In the genomic region with DNA sequence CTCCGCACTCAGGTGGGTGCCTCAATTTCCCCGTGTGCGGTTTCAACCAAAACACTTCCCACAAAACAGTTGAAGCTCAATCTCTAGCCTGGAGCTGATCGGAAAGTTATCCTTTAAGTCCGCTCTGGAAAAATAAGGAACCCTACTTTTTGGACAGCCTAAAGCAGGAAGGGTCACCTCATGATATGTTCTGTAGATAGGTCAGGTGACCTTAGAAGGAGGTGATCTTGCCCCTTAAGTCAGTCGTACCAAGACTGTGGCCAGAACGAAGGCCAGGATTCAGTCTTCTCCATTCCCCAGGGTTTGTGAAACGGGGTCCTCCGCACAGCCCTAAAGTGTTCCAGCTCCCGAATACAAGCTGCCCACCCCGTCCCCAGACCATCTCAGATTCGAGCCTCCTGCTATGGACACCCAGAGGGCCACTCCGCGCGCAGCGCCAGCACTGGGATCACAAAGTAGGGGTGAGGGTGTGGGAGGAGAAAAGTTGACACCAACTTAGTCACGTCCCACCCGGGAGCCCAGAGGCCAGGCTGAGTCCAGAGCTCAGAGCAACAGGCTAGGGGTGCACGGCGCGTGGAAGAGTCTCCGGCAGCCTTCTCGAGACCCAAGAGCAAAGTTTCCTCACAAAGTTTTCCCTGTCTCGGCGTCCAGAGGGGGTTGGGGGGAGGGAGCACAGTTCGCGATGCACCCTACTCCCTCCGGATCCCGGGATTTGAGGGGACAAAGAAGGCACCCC, we compare ENCODE assay signal across 8 mouse cellular contexts. TPM values are rescaled to one million over a fixed set of nuclear protein-coding genes. Genes with fewer than 3 reads are reported as not detected.
DNase-seq lines count a peak whose midpoint lies in the region; ATAC-seq lines count a peak whose summit lies in the region.

No protein-coding gene starts in this region.

- ATAC-seq in neural tube, embryonic 11.5 days (ENCODE audit: insufficient read depth, low FRiP score, low TSS enrichment): peak; percentile 45
- 0 out of 2 replicates have a peak, but pooled peaks have one; percentile 58 for ATAC-seq in embryonic facial prominence, embryonic 12.5 days (ENCODE audit: insufficient number of reproducible peaks, insufficient read depth, low FRiP score, low TSS enrichment)
- ATAC-seq in heart, embryonic 14.5 days (ENCODE audit: insufficient number of reproducible peaks, insufficient read depth, low FRiP score, low read depth): peak; percentile 66

- H3K27ac ChIP-seq in neural tube, embryonic 11.5 days (ENCODE audit: low read depth, low read length): no peak overlapping the region
- peak overlapping the region; percentile 54 for H3K27ac ChIP-seq in embryonic facial prominence, embryonic 12.5 days
- H3K27ac ChIP-seq in heart, embryonic 14.5 days (replicated peaks in 1 of 2; ENCODE audit: control insufficient read depth in 1 of 2, insufficient read depth in 1 of 2, low read depth in 2 of 2, low read length in 2 of 2): peak overlapping the region; percentile 72 to 74
- peak overlapping the region; percentile 85 for H3K27ac ChIP-seq in midbrain, embryonic 10.5 days (replicated peaks)

- no peak for DNase-seq in neural tube, embryonic 11.5 days (ENCODE audit: low spot score)
- no peak for DNase-seq in neural tube, embryonic 10.5 days (ENCODE audit: extremely low spot score, low spot score)
- peak; percentile 58 for DNase-seq in kidney, postnatal 14 days
- DNase-seq in midbrain, embryonic 10.5 days (ENCODE audit: low spot score): no peak
- DNase-seq in layer of hippocampus, postnatal 36 days: no peak
- DNase-seq in c-Kit-positive CD71-positive TER-119-positive erythroid progenitor cells, embryonic 14.5 days (ENCODE audit: low spot score): no peak

- H3K4me1 ChIP-seq in neural tube, embryonic 11.5 days (ENCODE audit: control insufficient read depth, insufficient read depth, low read length): peaks cover 6% of the 10 kb centered on the region; the same call in 1 of the 2 replicates
- H3K4me1 ChIP-seq in embryonic facial prominence, embryonic 12.5 days: peaks cover 39% of the 10 kb centered on the region
- H3K4me1 ChIP-seq in heart, embryonic 14.5 days (ENCODE audit: control insufficient read depth in 2 of 2, insufficient read depth in 2 of 2, low read length in 2 of 2): peaks cover 16 to 48% of the 10 kb centered on the region in 2 experiments
- peaks cover 34% of the 10 kb centered on the region for H3K4me1 ChIP-seq in midbrain, embryonic 10.5 days

- peak overlapping the region; percentile 56 for H3K9ac ChIP-seq in neural tube, embryonic 11.5 days (ENCODE audit: low read length)
- H3K9ac ChIP-seq in embryonic facial prominence, embryonic 12.5 days: peak overlapping the region; percentile 78
- H3K9ac ChIP-seq in heart, embryonic 14.5 days (ENCODE audit: low read length): peak overlapping the region; percentile 87

- H3K9me3 ChIP-seq in neural tube, embryonic 11.5 days (ENCODE audit: control insufficient read depth, low read length): no peaks in the 10 kb centered on the region
- H3K9me3 ChIP-seq in embryonic facial prominence, embryonic 12.5 days: no peaks in the 10 kb centered on the region
- H3K9me3 ChIP-seq in heart, embryonic 14.5 days (ENCODE audit: control insufficient read depth, low read length): no peaks in the 10 kb centered on the region
- no peaks in the 10 kb centered on the region for H3K9me3 ChIP-seq in midbrain, embryonic 10.5 days (replicated peaks)

- peak overlapping the region; percentile 84 for H3K4me2 ChIP-seq in neural tube, embryonic 11.5 days (ENCODE audit: low read depth)
- peak overlapping the region; percentile 86 for H3K4me2 ChIP-seq in embryonic facial prominence, embryonic 12.5 days (replicated peaks)
- H3K4me2 ChIP-seq in heart, embryonic 14.5 days (ENCODE audit: low read length): peak overlapping the region; percentile 86

- H3K36me3 ChIP-seq in neural tube, embryonic 11.5 days (ENCODE audit: control insufficient read depth, insufficient read depth, low read length): no peaks in the 10 kb centered on the region
- no peaks in the 10 kb centered on the region for H3K36me3 ChIP-seq in embryonic facial prominence, embryonic 12.5 days
- H3K36me3 ChIP-seq in heart, embryonic 14.5 days (ENCODE audit: control insufficient read depth, insufficient read depth, low read length): no peaks in the 10 kb centered on the region
- H3K36me3 ChIP-seq in midbrain, embryonic 10.5 days: no peaks in the 10 kb centered on the region

- peak overlapping the region; percentile 47 for H3K4me3 ChIP-seq in neural tube, embryonic 11.5 days (ENCODE audit: low read depth, low read length)
- peak overlapping the region; percentile 62 for H3K4me3 ChIP-seq in embryonic facial prominence, embryonic 12.5 days
- peak overlapping the region; percentile 67 to 68 for H3K4me3 ChIP-seq in heart, embryonic 14.5 days (ENCODE audit: control insufficient read depth in 1 of 2, insufficient read depth in 1 of 2, low read depth in 1 of 2, low read length in 2 of 2)
- peak overlapping the region; percentile 71 for H3K4me3 ChIP-seq in midbrain, embryonic 10.5 days

- peaks cover 3% of the 10 kb centered on the region for H3K27me3 ChIP-seq in neural tube, embryonic 11.5 days (ENCODE audit: control insufficient read depth, insufficient read depth, low read length)
- H3K27me3 ChIP-seq in embryonic facial prominence, embryonic 12.5 days: peaks cover 5% of the 10 kb centered on the region; the same call in 1 of the 2 replicates
- no peaks in the 10 kb centered on the region for H3K27me3 ChIP-seq in heart, embryonic 14.5 days (ENCODE audit: control insufficient read depth, insufficient read depth, low read length)
- H3K27me3 ChIP-seq in midbrain, embryonic 10.5 days (ENCODE audit: low read depth, poor library complexity, severe bottlenecking): peaks cover 58% of the 10 kb centered on the region

- WGBS in neural tube, embryonic 11.5 days: 2% methylated on average over 29 of the region's 29 CpGs
- WGBS in embryonic facial prominence, embryonic 12.5 days: 3% methylated on average over 29 of the region's 29 CpGs
- 2% methylated on average over 29 of the region's 29 CpGs for WGBS in heart, embryonic 14.5 days
- 2% methylated on average over 29 of the region's 29 CpGs for WGBS in midbrain, embryonic 10.5 days

RNA-seq across cellular contexts. Expression of gene Sdc4, which starts 1.2 kb away (rescaled TPM):
- 11.0 and 11.5 TPM in 2 replicates for polyA plus RNA-seq in neural tube, embryonic 11.5 days (2014; fragmentation: Nextera tagmentation; extraction: Ambion mirVana)
- 42.6 and 44.4 TPM in 2 replicates for polyA plus RNA-seq in embryonic facial prominence, embryonic 12.5 days (2016; fragmentation: Nextera tagmentation; extraction: Ambion mirVana)
- polyA plus RNA-seq in heart, embryonic 14.5 days (2014; fragmentation: Nextera tagmentation; extraction: Ambion mirVana): 33.5 and 40.1 TPM in 2 replicates
- 16.1 and 17.4 TPM in 2 replicates for polyA plus RNA-seq in midbrain, embryonic 10.5 days (2016; fragmentation: Nextera tagmentation; extraction: Ambion mirVana)
- 100 to 1,000 TPM; 102 to 129 TPM for total RNA-seq in layer of hippocampus, postnatal 36 days (2021)

RNA-seq across cellular contexts. Expression of gene Sys1, which starts 14.3 kb away (rescaled TPM):
- polyA plus RNA-seq in neural tube, embryonic 11.5 days (2014; fragmentation: Nextera tagmentation; extraction: Ambion mirVana): 64.2 and 64.4 TPM in 2 replicates
- polyA plus RNA-seq in embryonic facial prominence, embryonic 12.5 days (2016; fragmentation: Nextera tagmentation; extraction: Ambion mirVana): 65.4 and 66.8 TPM in 2 replicates
- 45.7 and 47.6 TPM in 2 replicates for polyA plus RNA-seq in heart, embryonic 14.5 days (2014; fragmentation: Nextera tagmentation; extraction: Ambion mirVana)
- 64.8 and 65.9 TPM in 2 replicates for polyA plus RNA-seq in midbrain, embryonic 10.5 days (2016; fragmentation: Nextera tagmentation; extraction: Ambion mirVana)
- 10 to 100 TPM; 37.7 to 42.3 TPM for total RNA-seq in layer of hippocampus, postnatal 36 days (2021)

RNA-seq across cellular contexts. Expression of gene Gm20458, which starts 18.3 kb away (rescaled TPM):
- 4.9 and 6.4 TPM in 2 replicates for polyA plus RNA-seq in neural tube, embryonic 11.5 days (2014; fragmentation: Nextera tagmentation; extraction: Ambion mirVana)
- 6.1 and 6.5 TPM in 2 replicates for polyA plus RNA-seq in embryonic facial prominence, embryonic 12.5 days (2016; fragmentation: Nextera tagmentation; extraction: Ambion mirVana)
- polyA plus RNA-seq in heart, embryonic 14.5 days (2014; fragmentation: Nextera tagmentation; extraction: Ambion mirVana): 8.0 and 16.3 TPM in 2 replicates
- polyA plus RNA-seq in midbrain, embryonic 10.5 days (2016; fragmentation: Nextera tagmentation; extraction: Ambion mirVana): 3.7 and 3.9 TPM in 2 replicates
- total RNA-seq in layer of hippocampus, postnatal 36 days (2021): 10 to 100 TPM in 1 of 2 experiments, 1 to 10 TPM in 1; 7.0 to 13.3 TPM

RNA-seq across cellular contexts. Expression of gene Trp53tg5, which starts 31.0 kb away (rescaled TPM):
- polyA plus RNA-seq in neural tube, embryonic 11.5 days (2014; fragmentation: Nextera tagmentation; extraction: Ambion mirVana): not detected in 2 replicates
- polyA plus RNA-seq in embryonic facial prominence, embryonic 12.5 days (2016; fragmentation: Nextera tagmentation; extraction: Ambion mirVana): not detected in 2 replicates
- not detected in 2 replicates for polyA plus RNA-seq in heart, embryonic 14.5 days (2014; fragmentation: Nextera tagmentation; extraction: Ambion mirVana)
- polyA plus RNA-seq in midbrain, embryonic 10.5 days (2016; fragmentation: Nextera tagmentation; extraction: Ambion mirVana): not detected in 2 replicates
- not detected for total RNA-seq in layer of hippocampus, postnatal 36 days (2021)

RNA-seq across cellular contexts. Expression of gene Matn4, which starts 37.5 kb away (rescaled TPM):
- polyA plus RNA-seq in neural tube, embryonic 11.5 days (2014; fragmentation: Nextera tagmentation; extraction: Ambion mirVana): 0.48 and 0.61 TPM in 2 replicates
- 36.2 and 43.9 TPM in 2 replicates for polyA plus RNA-seq in embryonic facial prominence, embryonic 12.5 days (2016; fragmentation: Nextera tagmentation; extraction: Ambion mirVana)
- polyA plus RNA-seq in heart, embryonic 14.5 days (2014; fragmentation: Nextera tagmentation; extraction: Ambion mirVana): 0.97 and 1.4 TPM in 2 replicates
- 0.21 TPM in 1 of 2 replicates, not detected in the other for polyA plus RNA-seq in midbrain, embryonic 10.5 days (2016; fragmentation: Nextera tagmentation; extraction: Ambion mirVana)
- total RNA-seq in layer of hippocampus, postnatal 36 days (2021): 10 to 100 TPM; 13.0 to 13.4 TPM
